Mouse (Mus musculus): ENCODE results near the gene Dnaja3. TPM values are rescaled to one million over a fixed set of nuclear protein-coding genes. Genes with fewer than 3 reads are reported as not detected.
A peak's percentile ranks its signal among the peaks of the same experiment; 100 is the strongest.
"Not testable (repeated sequence)": the region's sequence is repeated elsewhere in the genome, so short reads cannot be mapped to it uniquely, and the experiment has no call there.

Dnaja3 gene
- total RNA-seq, 2 experiments from 2014 or later = 56.9 to 62.2 TPM

DNA sequence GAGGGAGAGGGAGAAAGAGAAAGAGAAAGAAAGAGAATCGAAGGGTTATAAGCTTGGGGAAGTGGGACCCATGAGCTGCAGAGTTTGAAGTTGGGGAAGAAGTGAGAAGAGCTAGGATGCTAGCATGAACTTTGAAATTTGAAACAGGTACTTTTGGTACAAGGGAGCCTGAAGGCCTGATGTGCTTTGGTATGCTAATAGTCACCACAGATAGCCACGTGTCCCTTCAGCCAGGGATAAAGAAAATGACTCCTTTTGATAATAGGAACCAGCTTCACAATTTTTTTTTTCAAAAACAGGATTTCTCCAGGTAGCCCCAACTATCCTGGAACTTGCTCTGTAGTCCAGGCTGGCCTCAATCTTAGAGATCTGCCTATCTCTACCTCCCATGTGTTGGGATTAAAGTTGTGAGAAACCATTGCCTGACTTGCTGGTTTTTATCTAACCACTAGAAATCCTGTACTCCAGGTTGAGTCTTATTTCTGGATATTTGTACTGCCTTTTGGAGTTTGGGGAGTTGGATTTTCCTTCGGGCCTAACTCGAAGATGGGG, 42.9 kb downstream of the Dnaja3 start:
- intact Hi-C loops (cut with DNase I) = no loop called here
- Histone ChIP-seq H3K4me3 (peak overlapping the region; percentile 70), H3K27ac (peak overlapping the region; percentile 98; the same call in 1 of the 2 replicates)
- no peak for TF ChIP-seq CTCF (IDR thresholded peaks at IDR 0.05)
- DNase-seq (ENCODE audit: extremely low spot score in 1 of 2, low spot score in 2 of 2) = no peak

DNA sequence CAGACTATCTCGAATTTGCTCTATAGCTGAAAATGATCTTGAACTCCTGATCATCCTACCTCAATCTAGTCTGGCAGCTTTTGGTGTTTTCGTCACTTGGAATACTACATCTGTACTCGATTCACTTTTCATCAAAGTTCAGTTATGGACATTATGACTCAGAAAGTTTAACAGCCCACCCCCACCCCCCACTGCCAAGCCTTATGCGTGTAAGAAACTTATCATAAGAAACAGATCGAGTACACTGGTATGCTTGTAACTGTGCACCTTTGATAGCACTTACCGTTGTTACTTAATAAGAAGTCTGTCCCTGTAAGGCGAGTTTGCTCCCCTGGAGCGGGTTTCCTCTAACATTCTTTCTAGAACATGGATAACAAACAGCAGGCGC, 43.4 kb downstream of the Dnaja3 start:
- peak overlapping the region; percentile 70 for H3K4me3 ChIP-seq
- no peak for TF ChIP-seq CTCF (IDR thresholded peaks at IDR 0.05)
- H3K27ac ChIP-seq = peak overlapping the region; percentile 98
- no peak for DNase-seq (ENCODE audit: extremely low spot score in 1 of 2, low spot score in 2 of 2)
- intact Hi-C loops (cut with DNase I) = no loop called here

DNA sequence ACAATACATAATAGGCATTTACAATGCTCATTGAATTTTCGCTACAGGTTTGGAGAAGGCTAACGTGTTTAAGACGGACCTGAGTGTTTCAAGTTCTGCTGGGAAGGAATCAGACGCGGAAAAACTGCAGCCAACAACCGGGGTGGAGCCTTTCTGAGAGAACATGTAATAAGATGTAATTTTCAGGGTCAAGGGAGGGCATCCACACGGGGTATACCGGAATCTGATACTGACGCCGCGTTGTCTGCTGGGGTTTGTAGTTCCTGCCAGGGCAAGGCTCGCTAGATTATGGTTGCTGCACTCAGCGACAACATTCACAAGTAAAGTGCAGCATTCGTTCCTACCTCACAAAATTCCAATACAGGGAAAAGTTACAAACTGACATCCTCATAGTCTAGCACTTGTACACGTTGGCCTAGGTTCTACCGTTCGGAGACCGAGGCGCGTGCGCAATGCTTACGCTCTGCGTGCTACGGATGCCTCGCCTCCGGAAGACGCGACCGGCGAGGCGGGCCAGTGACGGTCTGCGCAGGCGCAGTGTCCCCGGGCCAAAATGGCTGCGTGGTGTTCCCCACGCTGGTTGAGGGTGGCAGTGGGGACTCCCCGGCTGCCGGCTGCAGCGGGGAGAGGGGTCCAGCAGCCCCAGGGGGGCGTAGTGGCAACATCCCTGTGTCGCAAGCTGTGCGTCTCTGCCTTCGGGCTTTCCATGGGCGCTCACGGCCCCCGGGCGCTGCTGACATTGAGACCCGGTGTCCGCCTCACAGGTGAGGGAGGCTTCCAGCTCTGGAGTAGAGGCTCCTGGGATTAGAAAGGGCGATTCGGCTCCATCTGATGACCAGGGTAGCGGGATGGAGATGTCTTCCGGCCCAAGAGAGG, 44.0 kb downstream of the Dnaja3 start:
- Histone ChIP-seq H3K4me3 (peak overlapping the region; percentile 70), H3K27ac (peak overlapping the region; percentile 98)
- no peak for TF ChIP-seq CTCF (IDR thresholded peaks at IDR 0.05)
- intact Hi-C loops (cut with DNase I) = loop anchor here (2.0 kb wide), 1 partner anchor 107 kb away; the partner anchor contains the start of gene Cdip1
- peak; percentile 96 to 97 for DNase-seq (ENCODE audit: extremely low spot score in 1 of 2, low spot score in 2 of 2)

- Histone ChIP-seq H3K27ac (peak overlapping the region; percentile 98), H3K4me3 (peak overlapping the region; percentile 70)
- intact Hi-C loops (cut with DNase I) = loop anchor here (2.0 kb wide), 1 partner anchor 106 kb away; the partner anchor contains the start of gene Cdip1
- no peak for TF ChIP-seq CTCF (IDR thresholded peaks at IDR 0.05)
- no peak for DNase-seq (ENCODE audit: extremely low spot score in 1 of 2, low spot score in 2 of 2)
Measured at GRCm38 (mm10) chr16:4684457-4684791, 44.6 kb downstream of the Dnaja3 start.

DNA sequence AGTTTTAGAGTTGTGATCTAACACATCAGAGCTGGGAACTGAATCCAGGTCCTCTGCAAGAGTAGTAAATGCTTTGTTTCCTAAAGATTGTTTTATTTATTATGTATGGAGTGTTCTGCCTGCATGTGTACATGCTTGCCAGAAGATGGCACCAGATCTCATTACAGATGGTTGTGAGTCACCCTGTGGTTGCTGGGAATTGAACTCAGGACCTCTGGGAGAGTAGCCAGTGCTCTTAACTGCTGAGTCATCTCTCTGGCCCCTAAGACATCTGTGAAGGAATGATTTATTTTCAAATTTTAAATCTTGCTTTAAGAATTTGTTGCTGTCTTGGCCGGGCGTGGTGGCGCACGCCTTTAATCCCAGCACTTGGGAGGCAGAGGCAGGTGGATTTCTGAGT, 49.6 kb downstream of the Dnaja3 start:
- peak; percentile 29 for TF ChIP-seq CTCF (IDR thresholded peaks at IDR 0.05)
- DNase-seq (ENCODE audit: extremely low spot score in 1 of 2, low spot score in 2 of 2); H3K4me3 ChIP-seq; H3K27ac ChIP-seq; intact Hi-C loops (cut with DNase I): not testable (repeated sequence)

DNA sequence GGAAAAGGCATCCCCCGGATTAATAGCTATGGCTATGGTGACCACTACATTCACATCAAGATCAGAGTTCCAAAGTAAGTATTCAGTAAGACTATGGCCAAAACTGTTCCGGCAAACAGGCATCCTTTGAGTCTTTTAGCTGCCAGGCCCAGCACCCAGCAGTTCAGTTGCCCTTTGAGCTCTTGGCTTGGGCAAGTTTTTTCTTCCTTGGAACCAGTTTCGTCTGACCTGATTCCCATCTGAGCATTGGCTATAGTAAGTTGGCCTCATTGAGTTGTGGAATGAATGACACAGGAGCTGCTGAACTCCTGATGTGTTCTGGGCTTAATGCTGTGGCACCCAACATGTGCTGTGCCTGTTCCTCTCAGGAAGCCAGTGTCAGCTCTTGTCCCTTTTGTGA, 61.4 kb downstream of the Dnaja3 start:
- no peak for DNase-seq (ENCODE audit: extremely low spot score in 1 of 2, low spot score in 2 of 2)
- intact Hi-C loops (cut with DNase I) = no loop called here
- Histone ChIP-seq H3K4me3 (no peak overlapping the region), H3K27ac (no peak overlapping the region)
- TF ChIP-seq CTCF (IDR thresholded peaks at IDR 0.05) = no peak

DNA sequence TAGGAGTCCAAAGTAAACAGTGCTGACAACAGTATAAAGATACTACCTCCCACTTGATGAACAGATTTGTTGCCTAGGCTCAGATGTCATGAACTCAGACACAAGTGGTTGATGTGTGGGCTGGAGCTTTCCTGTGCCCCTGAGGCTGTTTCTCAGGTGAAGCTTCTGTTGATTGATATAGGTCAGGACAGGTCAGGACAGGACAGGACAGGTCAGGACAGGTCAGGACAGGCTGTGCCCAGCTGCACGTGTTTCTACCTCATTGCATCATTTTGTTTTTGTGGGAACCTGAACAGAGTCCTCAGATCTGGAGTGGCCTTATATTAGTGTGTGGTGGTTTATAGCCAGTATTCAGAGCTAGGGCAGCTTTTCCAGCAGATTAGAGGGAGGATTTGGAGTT, 62.9 kb downstream of the Dnaja3 start:
- H3K27ac ChIP-seq = no peak overlapping the region
- no peak for TF ChIP-seq CTCF (IDR thresholded peaks at IDR 0.05)
- no peak overlapping the region for H3K4me3 ChIP-seq
- no peak for DNase-seq (ENCODE audit: extremely low spot score in 1 of 2, low spot score in 2 of 2)
- intact Hi-C loops (cut with DNase I) = no loop called here

DNA sequence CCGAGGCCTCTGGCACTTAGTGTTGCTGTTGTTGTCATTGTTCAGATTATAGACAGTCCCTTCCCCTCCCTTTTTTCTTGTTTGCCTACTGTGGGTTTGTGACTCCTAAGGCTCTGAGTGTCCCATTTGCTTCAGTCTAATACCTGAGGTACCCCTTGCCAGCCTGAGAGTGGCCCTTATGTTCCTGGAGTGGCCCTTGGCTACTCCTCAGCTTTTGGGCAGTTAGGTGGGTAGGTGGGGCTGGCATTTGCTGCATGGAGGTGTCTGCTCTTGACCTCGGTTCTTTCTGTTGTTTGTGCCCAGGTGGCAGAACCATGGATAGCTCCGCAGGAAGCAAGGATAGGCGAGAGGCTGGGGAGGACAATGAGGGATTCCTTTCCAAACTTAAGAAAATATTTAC, 65.8 kb downstream of the Dnaja3 start:
- intact Hi-C loops (cut with DNase I) = no loop called here
- no peak overlapping the region for H3K4me3 ChIP-seq
- no peak overlapping the region for H3K27ac ChIP-seq
- DNase-seq (ENCODE audit: extremely low spot score in 1 of 2, low spot score in 2 of 2) = no peak
- no peak for TF ChIP-seq CTCF (IDR thresholded peaks at IDR 0.05)

DNA sequence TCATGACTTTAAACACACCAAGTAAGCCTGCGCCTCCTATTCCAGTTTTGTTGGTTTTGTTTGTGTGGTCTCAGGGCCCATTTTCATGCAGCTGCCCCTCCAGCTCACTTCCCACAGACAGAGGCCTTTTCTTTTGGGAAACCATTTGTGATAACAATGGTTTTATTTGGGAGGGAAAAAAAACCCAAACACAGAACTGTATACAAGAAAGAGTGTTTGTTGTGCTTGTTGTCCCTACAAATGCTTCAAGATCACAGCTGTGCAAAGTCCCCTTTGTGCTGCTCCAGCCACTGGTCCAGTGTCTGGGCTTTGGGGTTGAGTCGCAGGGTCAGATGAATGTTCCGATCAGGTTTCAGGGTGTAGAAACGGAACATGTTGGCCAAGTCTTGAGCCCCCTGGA, 71.4 kb downstream of the Dnaja3 start:
- no peak for DNase-seq (ENCODE audit: extremely low spot score in 1 of 2, low spot score in 2 of 2)
- TF ChIP-seq CTCF (IDR thresholded peaks at IDR 0.05) = no peak
- H3K4me3 ChIP-seq = no peak overlapping the region
- intact Hi-C loops (cut with DNase I) = no loop called here
- H3K27ac ChIP-seq = peak overlapping the region; percentile 37

DNA sequence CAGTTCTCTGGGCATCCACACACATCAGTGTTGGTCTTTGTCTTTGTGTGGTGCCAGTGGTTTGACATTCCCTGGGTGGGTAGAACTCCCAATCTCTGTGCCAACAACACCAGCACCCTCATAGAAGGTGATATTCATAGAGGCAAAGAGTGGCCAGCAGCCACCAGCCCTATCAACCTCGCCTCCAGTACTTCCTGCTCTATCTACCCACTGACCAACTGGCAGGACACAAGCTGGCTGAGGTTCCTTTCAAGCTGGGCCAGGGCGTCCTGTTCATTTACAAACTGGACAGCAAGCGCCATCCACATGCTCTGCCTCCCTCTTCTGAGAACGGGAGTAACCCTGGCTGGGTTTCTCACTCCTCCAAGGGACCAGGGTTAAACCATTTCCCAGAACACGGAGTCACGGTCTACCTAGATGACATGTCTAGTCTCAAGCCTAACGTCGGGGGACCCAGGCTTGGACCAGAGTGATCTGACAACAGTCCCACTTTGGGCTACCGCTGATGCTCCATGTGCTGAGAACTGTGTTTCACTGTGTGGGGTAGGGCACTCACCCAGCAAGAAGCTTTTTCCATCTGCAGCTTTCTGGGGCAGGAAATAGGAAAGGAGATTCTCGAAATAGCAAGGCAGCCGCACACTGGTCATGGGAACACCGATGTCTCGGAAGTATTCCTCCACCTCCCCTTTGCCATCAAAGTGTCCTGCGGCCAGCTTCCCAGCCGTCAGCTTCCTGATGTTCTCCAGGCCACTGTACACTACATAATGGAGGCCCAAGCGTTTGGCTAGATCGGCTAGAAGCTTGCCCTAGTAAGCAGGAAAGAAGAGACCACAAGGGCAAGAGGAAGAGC, 74.3 kb downstream of the Dnaja3 start:
- no peak for DNase-seq (ENCODE audit: extremely low spot score in 1 of 2, low spot score in 2 of 2)
- no peak for TF ChIP-seq CTCF (IDR thresholded peaks at IDR 0.05)
- Histone ChIP-seq H3K27ac (no peak overlapping the region), H3K4me3 (no peak overlapping the region)
- intact Hi-C loops (cut with DNase I) = no loop called here

- Histone ChIP-seq H3K4me3 (peak overlapping the region; percentile 67), H3K27ac (no peak overlapping the region)
- DNase-seq (ENCODE audit: extremely low spot score in 1 of 2, low spot score in 2 of 2) = no peak
- intact Hi-C loops (cut with DNase I) = loop anchor here (5.0 kb wide), 1 partner anchor 74 kb away; the partner anchor contains the start of gene Cdip1
- TF ChIP-seq CTCF (IDR thresholded peaks at IDR 0.05) = no peak
Measured at GRCm38 (mm10) chr16:4717866-4718265, 78.1 kb downstream of the Dnaja3 start.

Data from left cerebral cortex, adult 2 months (tissue).